Mouse (Mus musculus) E14TG2a.4 (cell line): ENCODE measurements around the gene Pacrg.

ENCODE experiments used
- CTCF ChIP-seq: conservative IDR thresholded peaks from 2 replicates; pipeline ENCODE4 v1.5.1; 2014; ENCODE audit warnings: low read length
- POU5F1 ChIP-seq: IDR thresholded peaks from 2 replicates; pipeline ENCODE4 v1.6.1; 2014; ENCODE audit warnings: low read length, borderline replicate concordance

GRCm38 (mm10) chr17:10417558-10418253 is 422.4 kb downstream of the Pacrg start:
- TF ChIP-seq CTCF, result no peak
- no peak for TF ChIP-seq POU5F1
